Mouse (Mus musculus) ES-E14 (cell line): ENCODE measurements around the gene Ppard.

Experiments used
- HCFC1 ChIP-seq: IDR thresholded peaks from 2 replicates; pipeline ENCODE4 v1.6.1; 2012; ENCODE audit warnings: low read length, inconsistent platforms, borderline replicate concordance; ENCODE audit not compliant: insufficient read depth
- MAFK ChIP-seq: IDR thresholded peaks from 2 replicates; pipeline ENCODE4 v1.6.1; 2014; ENCODE audit warnings: mild to moderate bottlenecking, low read depth, low read length, inconsistent platforms; ENCODE audit not compliant: insufficient read depth
- ZC3H11A ChIP-seq: IDR thresholded peaks from 2 replicates; pipeline ENCODE4 v1.6.1; 2012; ENCODE audit warnings: low read depth, mild to moderate bottlenecking, inconsistent platforms, low read length, borderline replicate concordance

- no peak for TF ChIP-seq MAFK
- TF ChIP-seq HCFC1: no peak
- no peak for TF ChIP-seq ZC3H11A
These were observed 14.1 kb downstream of the Ppard start for GRCm38 (mm10) chr17:28246640-28247039.
